In genomic region chr4:124228537-124228936, GRCm38 (mm10) we compare ENCODE assay signal across 9 mouse cellular contexts.
A peak's percentile ranks its signal among the peaks of the same experiment; 100 is the strongest.
DNase-seq lines count a peak whose midpoint lies in the region; ATAC-seq and TF ChIP-seq lines count a peak whose summit lies in the region.
"Had no signal": no experiment of that assay in that cellular context is flagged by ENCODE, and none has a peak within 500 bp of the region (broad histone marks: within the 10 kb centered on the region; RNA-seq: fewer than 3 reads in every experiment).

No protein-coding gene starts in this region.

- H3K4me2 ChIP-seq in forebrain, embryonic 14.5 days (ENCODE audit: low read length), result no peak overlapping the region
- H3K4me2 ChIP-seq: liver, embryonic 15.5 days had no signal

- H3K27ac ChIP-seq in forebrain, embryonic 14.5 days (ENCODE audit: low read depth, low read length), result no peak overlapping the region
- H3K27ac ChIP-seq in layer of hippocampus, adult 2 months, result peak overlapping the region; percentile 16; the same call in 1 of the 2 replicates
- H3K27ac ChIP-seq: liver, embryonic 15.5 days had no signal

- peak; percentile 62 for DNase-seq in WW6 (ENCODE audit: low read depth, low spot score)
- DNase-seq in cerebellum, adult 11 months, result peak; percentile 37
- DNase-seq in forebrain, embryonic 14.5 days (ENCODE audit: low spot score), result peak; percentile 91
- DNase-seq in heart, postnatal 4 days, result peak; percentile 80
- DNase-seq in layer of hippocampus, adult 2 months (ENCODE audit: low spot score in 2 of 2), result peak; percentile 70 to 82
- peak; percentile 73 for DNase-seq in lung, postnatal 10 days
- peak; percentile 15 to 72 for DNase-seq in spleen, postnatal 10 days (ENCODE audit: low spot score in 2 of 2)
- DNase-seq in T-cell, adult 2 months (ENCODE audit: low spot score), result no peak

- WGBS in forebrain, embryonic 14.5 days, result 13% methylated on average over 17 of the region's 17 CpGs

- H3K36me3 ChIP-seq in forebrain, embryonic 14.5 days (ENCODE audit: control insufficient read depth, insufficient read depth, low read length), result no peaks in the 10 kb centered on the region
- H3K36me3 ChIP-seq: liver, embryonic 15.5 days had no signal

- no peak overlapping the region for H3K4me3 ChIP-seq in forebrain, embryonic 14.5 days (ENCODE audit: low read depth, low read length)
- H3K4me3 ChIP-seq in layer of hippocampus, adult 2 months, result peak overlapping the region; percentile 26; the same call in 1 of the 2 replicates
- H3K4me3 ChIP-seq: liver, embryonic 15.5 days had no signal

- peak; percentile 91 for TF ChIP-seq CTCF in layer of hippocampus, adult 2 months (conservative IDR thresholded peaks at IDR 0.05)

- H3K9me3 ChIP-seq in forebrain, embryonic 14.5 days (replicated peaks; ENCODE audit: control insufficient read depth, low read length), result no peaks in the 10 kb centered on the region
- H3K9me3 ChIP-seq: liver, embryonic 15.5 days had no signal

- peak; percentile 73 for ATAC-seq in forebrain, embryonic 14.5 days

- peaks cover 3% of the 10 kb centered on the region; the same call in 1 of the 2 replicates for H3K27me3 ChIP-seq in forebrain, embryonic 14.5 days (replicated peaks; ENCODE audit: control insufficient read depth, insufficient read depth, low read length)
- H3K27me3 ChIP-seq: liver, embryonic 15.5 days had no signal

- no peak overlapping the region for H3K9ac ChIP-seq in forebrain, embryonic 14.5 days (ENCODE audit: low read length)
- H3K9ac ChIP-seq: liver, embryonic 15.5 days had no signal

- peaks cover 2% of the 10 kb centered on the region; the same call in 1 of the 2 replicates for H3K4me1 ChIP-seq in forebrain, embryonic 14.5 days (ENCODE audit: control insufficient read depth, insufficient read depth, low read length)
- H3K4me1 ChIP-seq: liver, embryonic 15.5 days had no signal
